Mouse (Mus musculus): ENCODE measurements around the gene Minos1.

The Minos1 gene

DNA sequence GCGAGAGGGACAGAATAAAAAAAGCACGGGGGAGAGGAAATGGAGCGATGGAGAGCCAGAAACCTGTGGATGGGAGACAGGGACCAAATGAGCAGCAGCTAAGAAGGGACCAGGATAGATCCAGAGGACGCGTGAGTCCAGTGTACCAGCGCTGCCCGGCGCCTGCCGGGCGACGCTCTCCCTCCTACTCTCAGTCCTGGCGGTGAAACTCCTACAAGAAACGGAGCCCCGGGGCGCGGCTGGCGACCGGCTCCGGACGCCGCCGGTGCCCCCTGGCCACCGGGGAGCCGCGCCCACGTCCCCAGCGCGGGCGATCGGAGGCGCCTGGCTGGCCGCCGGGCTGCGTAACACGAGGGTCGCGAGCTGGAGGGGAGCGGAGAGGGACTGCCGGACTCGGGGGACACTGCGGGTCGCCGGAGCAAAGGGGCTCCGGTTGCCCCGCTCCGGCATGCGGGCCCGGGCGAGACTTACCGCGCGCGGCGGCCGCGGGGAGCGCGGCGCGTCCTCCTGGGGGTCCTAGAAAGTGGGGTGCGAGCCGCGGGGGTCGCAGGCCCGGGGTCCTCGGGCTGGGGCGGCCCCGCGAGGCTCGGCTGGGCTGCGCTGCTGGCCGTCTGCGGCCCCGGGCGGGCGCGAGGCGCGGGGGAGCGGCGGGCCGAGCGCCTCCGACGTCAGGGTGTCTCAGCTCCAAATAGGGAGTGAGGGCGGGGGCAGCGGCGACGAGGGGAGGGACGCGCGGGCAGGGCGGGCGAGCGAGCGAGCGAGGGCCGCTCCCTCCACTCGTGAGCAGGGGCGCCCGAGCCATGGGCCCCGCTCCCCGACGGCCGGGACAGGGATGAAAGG is 38.3 kb downstream of the Minos1 start, which contains the start of gene Nbl1:
Gene Nbl1 (minus strand): TSS at position 638 of the 840 bp plus-strand sequence.
- no peak for DNase-seq

DNA sequence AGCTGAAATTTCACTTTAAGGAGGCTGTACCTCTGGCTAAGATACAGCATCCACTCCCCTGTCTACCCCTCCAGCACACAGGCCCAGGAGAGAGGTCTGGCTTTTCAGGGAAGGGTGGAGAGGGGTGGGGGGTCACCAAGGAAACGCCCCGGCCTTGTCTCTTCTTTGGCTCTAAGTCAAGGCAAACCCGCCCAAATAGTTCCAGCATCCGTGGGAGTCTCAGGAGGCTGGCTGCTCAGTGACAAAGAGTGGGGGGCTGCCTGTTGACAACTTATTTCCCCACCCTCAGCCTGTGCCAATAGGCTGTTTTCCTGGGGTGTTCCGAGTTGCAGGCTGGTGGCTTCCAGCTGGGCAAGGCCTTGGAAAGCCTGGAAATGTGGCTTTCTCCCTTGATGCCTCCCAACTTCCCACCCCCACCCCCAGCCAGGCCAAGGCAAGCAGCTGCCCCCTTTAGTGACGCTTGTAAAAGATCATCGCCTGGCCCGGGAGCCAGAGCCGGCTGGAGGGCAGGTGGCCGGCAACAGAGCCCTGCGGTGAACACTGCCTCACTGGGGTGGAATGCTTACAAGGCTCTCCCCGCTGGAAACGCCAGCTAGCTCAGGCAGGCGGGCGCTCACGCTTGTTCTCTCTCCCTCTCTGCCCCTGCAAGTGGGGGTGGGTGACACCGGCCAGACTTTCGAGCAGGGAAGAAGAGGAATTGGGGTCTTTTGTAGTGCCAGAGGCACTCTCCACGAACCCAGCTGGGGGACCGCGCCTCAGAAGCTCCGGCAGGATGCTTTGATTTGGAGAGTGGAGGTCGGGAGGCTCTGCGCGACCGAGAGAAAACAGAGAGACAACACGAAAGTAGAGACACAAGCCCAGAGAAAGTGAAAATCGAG is 39.2 kb downstream of the Minos1 start:
- no peak for DNase-seq

DNA sequence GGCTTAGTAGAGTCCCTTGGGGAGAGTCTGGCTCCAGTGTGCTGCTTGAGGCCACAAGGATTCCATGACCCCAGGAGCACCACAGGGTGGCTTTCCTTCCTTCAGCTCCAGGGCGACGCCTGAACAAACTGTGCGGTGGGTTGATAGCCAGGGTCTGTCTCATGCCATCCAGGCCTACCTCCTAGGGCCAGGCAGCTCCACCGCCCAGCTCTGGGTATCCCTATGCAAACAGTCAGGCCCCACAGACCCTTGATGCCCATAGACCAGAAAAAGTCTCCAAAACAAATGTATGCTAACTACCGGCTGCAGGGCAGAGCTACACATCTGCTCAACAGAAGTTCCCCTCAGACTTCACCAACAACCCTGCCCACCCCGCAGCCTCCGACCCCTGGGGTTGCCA is 39.8 kb downstream of the Minos1 start:
- no peak for DNase-seq

DNA sequence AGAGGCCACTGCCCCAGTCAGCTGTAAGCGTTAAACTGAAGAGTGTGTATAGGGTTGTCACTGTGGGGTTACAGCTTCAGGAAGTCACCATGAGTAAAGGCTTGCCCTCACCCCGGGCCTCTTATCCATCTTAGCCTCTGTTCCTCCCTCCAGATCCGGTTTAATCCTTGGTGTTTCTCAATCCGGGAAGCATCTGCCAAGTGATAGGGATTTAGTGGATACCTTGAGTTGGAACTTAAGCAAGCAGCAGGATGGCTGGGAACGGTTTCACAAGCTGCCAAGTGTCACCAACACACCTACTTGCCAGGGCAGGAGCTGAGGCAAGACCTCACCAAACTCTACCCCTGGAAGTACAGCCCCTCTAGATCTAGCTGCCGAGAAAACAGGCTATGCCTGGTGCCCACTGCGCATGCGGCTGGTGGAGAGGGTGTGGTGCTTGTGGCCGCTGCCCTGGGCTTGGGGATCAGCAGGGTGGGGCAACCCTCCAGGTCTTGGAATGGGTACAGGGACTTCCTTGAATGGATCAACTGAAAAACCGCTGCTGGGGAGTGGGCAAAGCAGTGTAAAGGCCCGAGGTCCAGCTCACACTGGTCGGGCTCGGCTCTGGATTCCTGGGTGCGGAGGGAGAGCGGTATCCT is 40.5 kb downstream of the Minos1 start:
- no peak for DNase-seq

DNA sequence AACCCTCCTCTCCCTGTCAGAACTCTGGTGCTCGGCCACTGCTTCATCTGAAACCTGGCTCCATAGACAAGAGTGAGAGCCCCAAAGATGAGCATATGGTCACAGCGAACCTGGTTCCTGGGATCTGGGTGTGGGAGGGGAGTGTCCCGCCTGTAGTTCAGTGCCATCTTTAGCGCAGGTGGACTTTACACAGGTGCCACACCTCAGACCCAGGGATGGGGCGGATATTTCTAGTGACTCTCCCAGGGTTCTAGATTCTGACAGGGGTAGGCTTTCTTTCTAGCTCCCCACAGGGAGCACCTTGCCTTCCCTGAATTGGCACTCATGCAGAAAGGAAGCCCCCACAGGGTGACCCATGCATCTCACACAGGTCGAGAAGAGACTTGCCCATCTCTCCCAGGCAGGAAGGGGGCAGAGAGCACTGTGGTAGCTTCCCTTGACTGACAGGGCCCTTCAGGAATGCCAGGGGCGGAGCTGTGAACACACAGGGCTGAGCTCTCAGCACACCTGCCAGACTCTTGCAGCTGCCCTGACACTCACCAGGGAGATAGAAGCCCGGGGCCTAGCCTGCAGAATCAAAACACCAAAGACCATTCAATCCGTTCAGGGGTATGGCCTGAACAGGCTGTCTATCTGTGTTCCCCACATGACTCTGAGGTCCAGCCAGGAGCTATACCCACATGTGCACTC is 41.8 kb downstream of the Minos1 start:
- DNase-seq, result no peak

DNA sequence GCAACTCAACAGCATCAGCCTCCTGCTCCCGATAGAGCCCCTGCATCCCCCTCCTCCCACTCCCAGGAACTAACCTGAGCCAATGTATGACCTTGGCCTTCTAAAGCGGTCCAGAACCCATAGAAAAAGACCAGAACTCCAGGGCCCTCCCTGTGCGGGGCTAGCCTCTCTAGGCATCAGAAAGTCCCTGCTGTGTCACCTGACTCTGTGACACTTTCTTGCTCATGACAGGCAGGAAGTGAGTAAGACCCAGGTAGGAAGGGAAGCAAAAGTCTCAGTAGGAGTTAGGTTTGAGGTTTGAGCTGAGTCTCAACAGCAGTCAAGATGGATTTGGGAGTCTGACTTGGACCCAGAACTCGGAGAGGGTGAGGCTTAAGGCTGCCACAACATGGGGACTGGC is 43.9 kb downstream of the Minos1 start:
- no peak for DNase-seq

DNA sequence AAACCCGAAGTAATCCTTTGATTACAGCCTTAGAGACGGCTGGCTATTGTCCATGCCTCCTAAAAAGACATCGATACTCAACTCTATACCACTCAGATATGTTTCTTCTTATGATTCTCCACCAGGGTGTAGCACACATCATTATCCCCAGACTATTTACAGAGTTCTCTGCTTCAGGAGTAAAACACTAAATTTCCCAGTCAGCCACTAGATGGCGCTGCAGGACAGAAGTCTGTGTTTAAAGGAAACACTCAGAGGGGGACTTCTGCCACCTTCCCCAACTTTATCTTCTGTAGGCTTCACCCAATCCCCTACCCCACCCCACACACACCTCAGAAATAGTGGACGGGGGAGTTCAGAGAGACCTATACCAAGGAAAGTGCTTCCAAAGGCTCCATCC is 44.9 kb downstream of the Minos1 start:
- peak; percentile 94 for DNase-seq

DNA sequence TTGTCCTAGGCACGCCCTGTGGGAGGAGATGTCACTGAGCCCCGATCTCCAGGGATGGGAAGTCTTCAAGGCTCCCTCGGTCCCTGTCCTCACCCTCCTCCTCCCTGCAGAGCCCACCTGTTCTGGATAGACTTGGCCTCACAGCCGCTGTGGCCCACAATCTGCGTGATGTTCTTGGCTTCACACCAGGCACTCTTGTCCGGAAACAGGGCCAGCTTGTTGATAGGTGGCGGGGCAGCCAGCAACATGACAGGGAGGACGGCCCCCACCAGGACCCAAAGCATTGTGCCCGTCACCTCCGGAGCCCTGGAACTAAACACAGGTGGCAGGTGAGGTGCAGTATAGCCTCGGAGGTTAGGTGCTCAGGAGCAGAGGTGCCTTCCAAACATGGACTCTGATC is 45.6 kb downstream of the Minos1 start:
- DNase-seq, result no peak

DNA sequence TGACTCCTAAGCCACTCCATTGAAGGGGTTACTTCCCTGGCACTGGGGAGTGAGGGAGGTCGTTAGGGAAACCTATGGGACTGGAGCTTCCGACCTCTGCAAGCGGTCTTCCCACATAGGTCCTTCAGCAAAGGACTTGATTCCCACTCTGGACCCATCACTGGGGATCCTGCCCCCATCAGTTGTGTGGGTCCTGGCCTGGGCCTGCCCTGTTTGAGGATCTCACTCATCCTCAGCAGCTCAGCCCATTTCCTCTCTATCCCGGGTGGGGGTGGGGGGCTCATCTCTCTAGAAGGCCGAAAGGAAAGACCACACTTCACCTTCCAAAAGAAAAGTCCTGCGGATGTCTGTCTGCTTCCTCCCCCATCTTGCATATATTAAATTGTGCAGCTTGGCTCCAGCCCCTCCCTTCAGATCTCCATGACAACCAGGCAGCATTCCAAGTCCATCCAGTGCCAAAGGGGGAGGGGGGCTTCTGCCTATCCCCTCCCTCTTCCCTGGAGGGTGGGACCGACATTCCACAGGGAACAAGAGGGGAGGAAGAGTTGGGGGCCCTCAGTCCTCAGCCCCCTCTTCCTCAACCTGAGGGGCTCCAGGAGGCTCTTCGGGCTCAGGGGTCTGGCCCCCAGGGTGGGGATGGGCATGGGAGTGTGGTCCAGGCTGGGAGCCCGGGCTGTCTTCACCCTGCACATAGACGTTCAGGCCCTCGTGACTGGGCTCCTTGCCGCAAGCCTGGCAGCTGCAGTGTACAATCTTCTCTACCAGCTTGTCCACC is 47.9 kb downstream of the Minos1 start:
- DNase-seq, result peak; percentile 88

DNA sequence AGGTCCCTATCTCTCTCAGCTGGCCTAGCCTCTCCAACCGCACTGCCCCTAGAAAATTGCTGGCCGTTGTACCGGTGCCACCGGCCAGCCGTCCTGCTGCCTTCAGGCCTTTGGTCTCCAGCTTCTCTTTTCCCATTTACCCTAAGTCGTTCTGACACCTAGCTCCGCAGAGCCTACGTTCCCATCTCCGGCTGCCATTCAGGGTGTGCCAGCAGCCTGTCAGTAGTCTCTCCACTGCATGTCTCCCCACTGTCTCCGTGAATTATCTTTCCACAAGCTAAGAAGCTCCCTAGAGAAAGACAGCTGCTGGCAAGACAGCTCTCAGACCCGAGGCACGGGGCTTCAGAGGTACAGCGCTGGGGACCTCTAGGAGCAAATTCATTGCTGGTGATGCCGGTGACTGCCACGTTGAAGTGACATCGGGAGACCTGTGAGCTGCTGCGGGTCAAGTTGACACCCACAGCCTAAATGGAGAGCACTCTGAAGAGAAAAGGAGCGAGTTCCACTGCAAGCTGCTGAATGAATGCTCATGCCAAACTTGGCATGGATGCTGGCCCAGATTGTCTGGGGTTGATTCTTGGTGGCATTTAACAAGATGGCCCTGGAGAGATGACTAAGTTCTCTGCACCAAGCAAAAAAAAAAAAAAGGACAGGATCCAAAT is 49.5 kb downstream of the Minos1 start:
- no peak for DNase-seq

DNA sequence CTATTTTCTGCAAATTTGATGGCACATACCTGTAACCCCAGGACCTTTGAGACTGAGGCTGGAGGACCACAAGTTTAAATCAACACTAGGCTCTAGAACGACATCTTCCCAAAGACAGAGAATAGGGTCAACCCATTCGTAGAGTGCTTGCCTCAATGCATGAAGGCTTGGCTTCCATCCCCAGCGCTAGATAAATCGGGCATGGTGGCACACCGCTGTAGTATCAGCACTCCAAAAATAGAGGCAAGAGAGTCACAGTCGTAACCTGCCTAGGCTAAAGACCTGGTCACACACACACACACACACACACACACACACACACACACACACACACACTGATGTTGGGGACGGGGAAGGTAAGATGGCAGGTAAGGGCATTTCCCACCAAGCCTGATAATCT is 50.7 kb downstream of the Minos1 start:
- DNase-seq, result no peak

DNA sequence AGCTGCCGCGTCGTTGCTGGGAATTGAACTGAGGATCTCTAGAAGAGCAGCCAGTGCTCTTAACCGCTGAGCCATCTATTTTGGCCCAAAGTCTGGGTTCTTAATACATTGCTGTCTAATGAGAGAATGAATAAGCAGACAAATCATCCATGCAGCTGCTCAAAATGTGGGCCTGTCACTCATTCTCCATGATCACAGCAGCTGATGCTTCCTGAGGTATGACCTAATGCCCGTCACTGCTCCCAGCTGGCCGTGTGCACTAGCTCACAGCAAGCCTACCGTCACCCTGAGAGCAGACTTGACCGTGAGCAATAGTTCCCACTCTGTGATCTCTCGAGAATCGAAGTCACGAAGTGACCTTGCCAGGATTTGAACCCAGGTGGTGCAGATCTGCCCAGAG is 51.5 kb downstream of the Minos1 start:
- DNase-seq, result no peak

DNA sequence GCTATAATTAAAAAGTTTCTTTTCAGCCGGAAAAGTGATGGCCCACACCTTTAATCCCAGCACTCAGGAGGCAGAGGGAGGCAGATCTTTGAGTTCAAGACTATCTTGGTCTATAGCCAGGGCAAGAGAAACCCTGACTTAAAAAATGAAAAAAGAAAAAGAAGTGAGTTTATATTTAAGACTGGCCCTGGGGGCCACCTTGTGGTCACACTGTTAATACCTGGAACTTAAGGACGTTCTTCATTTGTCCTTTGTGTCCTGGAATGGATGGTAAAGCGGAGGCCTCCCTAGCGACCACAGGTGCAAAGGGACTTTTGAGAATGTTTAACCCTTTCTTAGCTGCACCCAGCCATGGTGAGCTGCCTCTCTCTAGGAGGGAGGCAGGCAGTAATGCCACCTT is 52.2 kb downstream of the Minos1 start:
- DNase-seq, result no peak

DNA sequence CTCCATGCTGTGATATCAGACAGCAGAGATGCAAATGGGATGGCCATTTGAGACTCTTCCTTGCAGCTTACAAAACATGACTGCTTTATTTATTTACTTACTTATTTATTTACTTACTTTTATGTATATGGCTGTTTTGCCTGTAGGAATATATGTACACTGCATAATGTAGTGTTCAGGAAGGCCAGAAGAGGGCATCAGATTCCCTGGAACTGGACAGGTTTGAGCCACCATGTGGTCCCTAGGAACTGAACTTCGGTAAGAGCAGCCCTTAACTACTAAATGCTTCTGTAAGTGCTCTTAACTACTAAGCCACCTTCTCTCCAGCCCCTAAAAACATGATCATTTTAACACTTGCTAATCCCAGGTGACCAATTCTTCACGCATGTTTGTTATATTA is 52.6 kb downstream of the Minos1 start:
- DNase-seq, result no peak

DNA sequence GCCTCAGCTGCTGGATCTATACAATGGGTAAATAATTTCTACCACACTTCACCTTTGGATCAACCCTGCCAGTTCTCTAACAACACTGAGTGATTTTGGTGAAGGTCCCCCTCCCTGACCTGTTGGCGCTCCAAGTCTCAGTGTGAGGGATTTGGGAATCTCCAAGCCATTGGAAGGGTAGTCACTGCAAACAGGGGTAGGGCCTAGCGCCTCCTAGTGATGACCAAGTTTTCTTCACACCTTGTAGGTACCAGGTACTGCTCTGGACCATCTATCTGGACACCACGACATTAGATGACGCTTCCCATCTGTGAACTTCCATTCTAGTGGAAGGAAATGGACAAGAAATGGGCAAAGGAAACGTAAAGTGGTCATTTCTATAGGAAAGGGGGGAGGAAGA is 55.0 kb downstream of the Minos1 start:
- DNase-seq, result no peak

DNA sequence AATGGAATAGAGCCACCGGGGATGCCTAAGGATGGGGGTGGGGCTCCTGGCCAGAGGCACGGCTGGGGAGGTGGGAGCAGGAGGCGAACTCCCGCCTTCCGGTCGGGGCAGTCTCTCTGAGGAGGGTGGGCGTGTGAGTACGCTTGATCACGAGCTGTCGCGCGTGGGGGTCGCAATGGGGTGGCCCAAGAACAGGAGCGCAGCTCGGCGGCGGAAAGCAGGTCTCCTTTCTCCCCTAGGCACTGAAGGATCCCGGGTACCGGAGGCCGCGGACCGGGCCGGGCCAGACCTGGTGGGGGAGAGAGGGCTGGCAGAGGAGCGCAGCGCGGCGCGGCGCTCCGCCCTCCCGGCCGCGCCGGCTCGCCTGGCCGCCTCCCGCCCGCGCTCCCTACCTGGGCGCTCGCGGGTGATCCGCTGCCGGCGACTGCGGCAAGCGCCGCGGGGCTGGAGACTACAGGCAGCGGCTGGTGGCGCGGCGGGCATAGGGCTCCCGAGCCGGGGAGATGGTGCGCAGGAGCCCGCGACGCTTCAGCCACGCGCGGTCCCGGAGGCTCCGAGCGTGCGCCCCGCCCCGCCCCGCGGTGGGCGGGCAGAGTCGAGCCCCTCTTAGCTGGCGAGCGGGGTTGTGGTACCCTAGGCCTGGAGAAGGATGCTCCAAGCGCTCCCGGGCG is 55.7 kb downstream of the Minos1 start, which contains the start of gene Htr6:
Gene Htr6 (minus strand): TSS at position 530 of the 671 bp plus-strand sequence.
- peak; percentile 43 for DNase-seq

DNA sequence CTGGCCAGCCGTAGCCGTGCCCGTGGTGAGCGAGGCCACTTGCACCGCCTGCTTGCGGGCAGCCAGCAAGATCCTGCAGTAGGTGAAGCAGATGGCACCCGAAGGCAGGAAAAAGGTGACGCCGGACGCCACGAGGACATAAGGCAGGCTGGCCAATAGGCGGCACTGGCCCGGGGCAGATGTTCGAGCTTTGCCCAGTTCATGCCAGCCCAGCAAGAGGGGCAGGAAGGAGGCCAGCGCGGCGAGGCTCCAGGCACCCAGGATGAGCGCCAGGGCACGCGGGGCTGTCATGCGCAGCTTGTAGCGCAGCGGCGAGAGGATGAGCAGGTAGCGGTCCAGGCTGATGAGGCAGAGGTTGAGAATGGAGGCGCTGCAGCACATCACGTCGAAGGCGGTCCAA is 56.9 kb downstream of the Minos1 start:
- no peak for DNase-seq

DNA sequence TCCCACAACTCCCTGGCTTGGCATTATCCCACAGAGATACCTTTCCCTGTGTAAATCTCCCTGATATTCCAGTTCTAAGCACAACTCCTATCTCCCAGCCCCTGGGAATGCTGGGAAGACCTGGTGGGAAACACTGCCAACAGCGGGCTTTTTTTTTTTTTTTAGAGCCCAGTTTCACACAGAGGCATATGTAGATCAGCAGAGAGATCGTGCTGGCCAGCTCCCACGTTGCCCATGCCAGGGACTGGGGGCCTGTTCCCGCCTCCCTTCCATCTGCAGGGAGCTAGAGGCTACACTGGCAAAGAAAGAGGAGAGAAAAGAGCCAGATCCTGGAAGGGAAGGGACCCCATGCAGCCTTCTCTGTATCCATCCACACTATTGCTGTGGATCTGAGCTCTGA is 62.6 kb downstream of the Minos1 start:
- no peak for DNase-seq

DNA sequence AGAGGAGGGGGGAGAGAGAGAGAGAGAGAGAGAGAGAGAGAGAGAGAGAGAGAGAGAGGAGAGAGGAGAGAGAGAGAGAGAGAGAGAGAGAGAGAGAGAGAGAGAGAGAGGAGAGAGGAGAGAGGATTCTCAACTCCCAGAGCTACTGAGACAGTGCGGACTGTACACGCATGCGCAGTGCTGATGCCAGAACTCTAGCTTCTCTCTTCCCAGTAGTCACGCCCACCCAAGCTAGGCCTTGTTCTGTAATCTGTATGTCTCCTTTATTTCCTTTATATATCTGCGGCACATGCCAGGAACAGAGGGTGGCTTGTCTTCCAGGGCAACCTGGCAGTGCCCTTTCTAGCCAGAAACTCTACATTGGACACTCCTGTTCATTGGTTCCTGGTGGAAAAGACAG is 66.1 kb downstream of the Minos1 start:
- DNase-seq, result no peak

DNA sequence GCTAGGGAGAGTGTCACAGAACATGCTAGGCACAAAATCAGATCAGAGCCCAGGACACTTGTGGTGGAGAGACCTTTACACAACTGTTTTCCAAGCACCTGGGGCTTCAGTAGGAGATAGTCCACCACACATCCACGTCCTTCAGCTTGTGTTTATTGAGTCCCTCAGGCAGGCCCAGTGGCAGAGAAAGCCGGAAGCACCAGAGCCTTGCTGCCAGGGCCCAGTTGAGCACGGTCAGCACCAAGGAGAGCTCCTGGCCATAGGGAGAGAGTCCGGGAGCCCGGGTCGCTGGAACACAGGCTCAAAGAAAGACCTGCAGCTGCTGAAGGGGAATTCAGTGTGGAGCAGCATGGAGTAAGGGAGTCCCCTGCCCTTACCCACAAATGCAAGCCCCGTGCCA is 71.3 kb downstream of the Minos1 start:
- no peak for DNase-seq

DNA sequence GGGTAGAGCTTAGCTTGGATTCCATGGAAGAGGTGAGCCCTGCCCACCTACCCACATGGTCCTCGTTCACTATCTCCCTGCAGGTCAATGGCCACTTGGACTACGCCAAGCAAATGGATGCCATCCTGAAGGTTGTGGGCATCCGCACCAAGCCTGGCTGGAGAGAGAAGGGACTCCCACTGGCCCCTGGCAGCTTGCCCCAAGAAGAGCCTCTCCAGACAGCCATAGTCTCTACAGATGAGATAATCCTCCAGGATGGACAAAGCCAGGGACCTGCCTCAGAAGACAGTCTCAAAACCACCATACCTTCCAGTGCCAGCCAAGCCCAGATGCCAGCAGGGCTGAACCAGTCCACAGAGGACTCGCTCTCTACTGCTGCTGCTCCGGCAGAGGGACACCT is 72.9 kb downstream of the Minos1 start:
- DNase-seq, result no peak

Measured in right cerebral cortex, postnatal 4 days (tissue).